8 mouse cellular contexts compared by ENCODE assay signal in the genomic region with DNA sequence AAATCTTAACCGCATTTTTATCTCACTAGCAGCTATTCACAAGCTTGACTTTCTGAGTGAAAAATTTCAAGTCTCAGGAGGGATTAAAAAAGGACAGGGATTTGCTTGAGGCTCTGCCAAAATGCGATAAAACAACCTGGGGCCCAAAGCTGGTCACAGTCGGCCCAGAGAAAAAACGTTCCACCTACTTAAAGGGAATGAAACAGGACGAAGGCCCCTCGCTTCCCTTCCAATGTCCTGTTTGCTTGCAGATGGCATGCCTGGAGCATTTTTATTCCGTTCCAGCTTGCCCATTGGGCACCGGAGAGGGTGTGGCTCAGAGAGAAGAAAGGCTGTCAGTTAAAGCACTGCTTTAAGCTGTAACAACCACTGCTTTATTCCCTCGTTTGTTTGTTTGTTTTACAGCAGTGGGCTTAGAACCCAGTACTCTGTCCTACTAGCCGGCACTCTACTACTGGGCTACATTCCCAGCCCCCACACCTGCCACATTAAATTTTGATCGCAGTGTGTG.
DNase-seq lines count a peak whose midpoint lies in the region; ATAC-seq lines count a peak whose summit lies in the region.

No protein-coding gene starts in this region.

- H3K4me2 ChIP-seq in kidney, embryonic 14.5 days (replicated peaks; ENCODE audit: low read depth, low read length): peak overlapping the region; percentile 38
- peak overlapping the region; percentile 49 for H3K4me2 ChIP-seq in embryonic facial prominence, embryonic 12.5 days (replicated peaks)
- peak overlapping the region; percentile 52 for H3K4me2 ChIP-seq in hindbrain, embryonic 12.5 days (replicated peaks)

- 0 out of 2 replicates have a peak overlapping the region, but pooled peaks have one; percentile 18 for H3K9ac ChIP-seq in kidney, embryonic 14.5 days (ENCODE audit: low read depth, low read length)
- H3K9ac ChIP-seq in embryonic facial prominence, embryonic 12.5 days: peak overlapping the region; percentile 20; the same call in 1 of the 2 replicates
- H3K9ac ChIP-seq in hindbrain, embryonic 12.5 days: peak overlapping the region; percentile 33

- WGBS in kidney, embryonic 14.5 days: 20% methylated on average over 11 of the region's 11 CpGs
- 9% methylated on average over 11 of the region's 11 CpGs for WGBS in embryonic facial prominence, embryonic 12.5 days
- 7% methylated on average over 11 of the region's 11 CpGs for WGBS in hindbrain, embryonic 12.5 days
- WGBS in limb, embryonic 10.5 days: 16% methylated on average over 11 of the region's 11 CpGs

- H3K27ac ChIP-seq in kidney, embryonic 14.5 days (ENCODE audit: low read depth, low read length): no peak overlapping the region
- no peak overlapping the region for H3K27ac ChIP-seq in embryonic facial prominence, embryonic 12.5 days
- H3K27ac ChIP-seq in hindbrain, embryonic 12.5 days: peak overlapping the region; percentile 62
- no peak overlapping the region for H3K27ac ChIP-seq in limb, embryonic 10.5 days

- peaks cover 4% of the 10 kb centered on the region; the same call in 1 of the 2 replicates for H3K27me3 ChIP-seq in kidney, embryonic 14.5 days (ENCODE audit: control insufficient read depth, insufficient read depth, low read length)
- peaks cover 2% of the 10 kb centered on the region; the same call in 1 of the 2 replicates for H3K27me3 ChIP-seq in embryonic facial prominence, embryonic 12.5 days
- no peaks in the 10 kb centered on the region for H3K27me3 ChIP-seq in hindbrain, embryonic 12.5 days
- H3K27me3 ChIP-seq in limb, embryonic 10.5 days (ENCODE audit: low read depth, poor library complexity, severe bottlenecking): peaks cover 7% of the 10 kb centered on the region; the same call in 1 of the 2 replicates

- no peak for ATAC-seq in kidney, embryonic 14.5 days (ENCODE audit: low FRiP score, low TSS enrichment)
- ATAC-seq in embryonic facial prominence, embryonic 12.5 days (ENCODE audit: insufficient number of reproducible peaks, insufficient read depth, low FRiP score, low TSS enrichment): peak; percentile 50; the same call in 1 of the 2 replicates
- ATAC-seq in hindbrain, embryonic 12.5 days (ENCODE audit: low FRiP score): peak; percentile 86

- no peaks in the 10 kb centered on the region for H3K9me3 ChIP-seq in kidney, embryonic 14.5 days (ENCODE audit: control insufficient read depth, low read length)
- no peaks in the 10 kb centered on the region for H3K9me3 ChIP-seq in embryonic facial prominence, embryonic 12.5 days
- no peaks in the 10 kb centered on the region for H3K9me3 ChIP-seq in hindbrain, embryonic 12.5 days (replicated peaks)
- H3K9me3 ChIP-seq in limb, embryonic 10.5 days (replicated peaks): no peaks in the 10 kb centered on the region

- no peaks in the 10 kb centered on the region for H3K36me3 ChIP-seq in kidney, embryonic 14.5 days (ENCODE audit: control insufficient read depth, insufficient read depth, low read length)
- no peaks in the 10 kb centered on the region for H3K36me3 ChIP-seq in embryonic facial prominence, embryonic 12.5 days
- no peaks in the 10 kb centered on the region for H3K36me3 ChIP-seq in hindbrain, embryonic 12.5 days
- H3K36me3 ChIP-seq in limb, embryonic 10.5 days: no peaks in the 10 kb centered on the region

- no peak for DNase-seq in kidney, adult 18-20 months
- no peak for DNase-seq in limb, embryonic 10.5 days (ENCODE audit: low spot score)
- DNase-seq in right cerebral cortex, postnatal 36 days (ENCODE audit: low spot score in 2 of 2): peak; percentile 22 to 49
- DNase-seq in yolk sac, embryonic 10.5 days (ENCODE audit: low spot score): no peak
- DNase-seq in spleen, postnatal 4 days (ENCODE audit: low spot score in 2 of 2): no peak

- H3K4me3 ChIP-seq in kidney, embryonic 14.5 days (ENCODE audit: low read length): peak overlapping the region; percentile 14; the same call in 1 of the 2 replicates
- peak overlapping the region; percentile 27 for H3K4me3 ChIP-seq in embryonic facial prominence, embryonic 12.5 days
- H3K4me3 ChIP-seq in hindbrain, embryonic 12.5 days: peak overlapping the region; percentile 23
- H3K4me3 ChIP-seq in limb, embryonic 10.5 days: peak overlapping the region; percentile 33

- H3K4me1 ChIP-seq in kidney, embryonic 14.5 days (ENCODE audit: control insufficient read depth, insufficient read depth, low read length): no peaks in the 10 kb centered on the region
- no peaks in the 10 kb centered on the region for H3K4me1 ChIP-seq in embryonic facial prominence, embryonic 12.5 days
- H3K4me1 ChIP-seq in hindbrain, embryonic 12.5 days: peaks cover 12% of the 10 kb centered on the region; the same call in 1 of the 2 replicates
- H3K4me1 ChIP-seq in limb, embryonic 10.5 days: peaks cover 23% of the 10 kb centered on the region

Comparison
In these comparisons a context has a peak if more than half of its experiments do, and no peak if none do; other contexts are left out.
1. DNase-seq: peak in right cerebral cortex, postnatal 36 days (2 of 2); none in kidney, adult 18-20 months (single experiment), limb, embryonic 10.5 days (single experiment), yolk sac, embryonic 10.5 days (single experiment) and spleen, postnatal 4 days (0 of 2).
2. Peak in every context shown above with its lines, with median percentiles within 50 percentile points of each other: H3K4me2 ChIP-seq, H3K4me3 ChIP-seq and H3K9ac ChIP-seq.